Mouse (Mus musculus) c-Kit-positive CD71-positive TER-119-negative erythroid progenitor cells, embryonic 14.5 days (primary cell): Measurements from ENCODE around the gene Gm42421.

Source experiments
- DNase-seq: peaks from one replicate; pipeline ENCODE4 v3.0.0-alpha.2; 2013; ENCODE audit warnings: low read depth

Gm42421 gene

GRCm38 (mm10) chr5:143927875-143928274 is at the start of gene Gm42421:
Gene Gm42421, plus strand, starts transcription at chr5:143928175.
- no peak for DNase-seq

- no peak for DNase-seq
Measured at GRCm38 (mm10) chr5:143885274-143885673, 42.7 kb upstream of the Gm42421 start.

- DNase-seq = no peak
Measured at GRCm38 (mm10) chr5:143890741-143891140, 37.2 kb upstream of the Gm42421 start.

- no peak for DNase-seq
Measured at GRCm38 (mm10) chr5:143892255-143892886, 35.6 kb upstream of the Gm42421 start.

- DNase-seq = peak; percentile 51
Measured at GRCm38 (mm10) chr5:143893396-143893795, 34.6 kb upstream of the Gm42421 start.

GRCm38 (mm10) chr5:143897635-143898330 is 30.2 kb upstream of the Gm42421 start, which contains the start of gene Ankrd61:
Gene Ankrd61, minus strand, starts transcription at chr5:143897685.
- no peak for DNase-seq

GRCm38 (mm10) chr5:143902111-143902510 is 25.9 kb upstream of the Gm42421 start:
- DNase-seq = no peak

- no peak for DNase-seq
Measured at GRCm38 (mm10) chr5:143903813-143904212, 24.2 kb upstream of the Gm42421 start.

- no peak for DNase-seq
Measured at GRCm38 (mm10) chr5:143906429-143906828, 21.5 kb upstream of the Gm42421 start.

GRCm38 (mm10) chr5:143908926-143909325 is 19.0 kb upstream of the Gm42421 start:
- peak; percentile 43 for DNase-seq

- peak; percentile 99 for DNase-seq
Measured at GRCm38 (mm10) chr5:143909417-143910400, 18.3 kb upstream of the Gm42421 start, which contains the start of the genes Aimp2 and Pms2. Gene Aimp2, minus strand, starts transcription at chr5:143909847. Gene Pms2, plus strand, starts transcription at chr5:143909964.

GRCm38 (mm10) chr5:143916221-143916620 is 11.8 kb upstream of the Gm42421 start:
- no peak for DNase-seq

- peak; percentile 65 for DNase-seq
Measured at GRCm38 (mm10) chr5:143917418-143917817, 10.6 kb upstream of the Gm42421 start.

- DNase-seq = no peak
Measured at GRCm38 (mm10) chr5:143918120-143918519, 9.9 kb upstream of the Gm42421 start.

GRCm38 (mm10) chr5:143924781-143925452 is 3.1 kb upstream of the Gm42421 start:
- DNase-seq = peak; percentile 46

- DNase-seq = no peak
Measured at GRCm38 (mm10) chr5:143929291-143929690, 1.3 kb downstream of the Gm42421 start.

GRCm38 (mm10) chr5:143930656-143931055 is 2.7 kb downstream of the Gm42421 start:
- no peak for DNase-seq

GRCm38 (mm10) chr5:143931863-143932580 is 4.0 kb downstream of the Gm42421 start:
- no peak for DNase-seq

- no peak for DNase-seq
Measured at GRCm38 (mm10) chr5:143932831-143933230, 4.9 kb downstream of the Gm42421 start, which contains the start of gene Rsph10b. Gene Rsph10b, plus strand, starts transcription at chr5:143933035.

GRCm38 (mm10) chr5:143933414-143933813 is 5.4 kb downstream of the Gm42421 start:
- DNase-seq = no peak

- DNase-seq = no peak
Measured at GRCm38 (mm10) chr5:143933875-143934274, 5.9 kb downstream of the Gm42421 start.
